Mouse (Mus musculus) thymus, adult 2 months (tissue): ENCODE measurements around the gene Gm42715. TPM values are rescaled to one million over a fixed set of nuclear protein-coding genes. Genes with fewer than 3 reads are reported as not detected.

Source experiments
- DNase-seq: peaks from one replicate; pipeline ENCODE4 v3.0.0; 2021
- H3K27ac ChIP-seq: fragments of 200-500 bp; 2 replicates; pipeline ENCODE4 v1.5.1; 2012; ENCODE audit warnings: low read length, control low read depth; ENCODE audit not compliant: control insufficient read depth, insufficient read depth
- H3K27me3 ChIP-seq: fragments of 200-500 bp; 2 replicates; pipeline ENCODE4 v1.6.1; 2012; ENCODE audit warnings: mild to moderate bottlenecking, low read length, moderate library complexity, mixed read lengths; ENCODE audit not compliant: control insufficient read depth, insufficient read depth
- H3K36me3 ChIP-seq: fragments of 200-500 bp; 2 replicates; pipeline ENCODE4 v1.6.1; 2012; ENCODE audit warnings: mild to moderate bottlenecking, low read length, moderate library complexity; ENCODE audit not compliant: control insufficient read depth, insufficient read depth
- H3K4me1 ChIP-seq: fragments of 200-500 bp; replicated peaks from 2 replicates; pipeline ENCODE4 v1.6.1; 2012; ENCODE audit warnings: low read length; ENCODE audit not compliant: control insufficient read depth, insufficient read depth
- H3K4me3 ChIP-seq: fragments of 200-500 bp; 2 replicates; pipeline ENCODE4 v1.5.1; 2012; ENCODE audit warnings: mild to moderate bottlenecking, low read length, control low read depth, moderate library complexity; ENCODE audit not compliant: control insufficient read depth, insufficient read depth
- CTCF ChIP-seq: fragments of 200-500 bp; IDR thresholded peaks from 2 replicates; pipeline ENCODE4 v1.5.1; 2012; ENCODE audit warnings: mild to moderate bottlenecking, control low read depth, low read length, moderate library complexity, borderline replicate concordance; ENCODE audit not compliant: control insufficient read depth, poor library complexity, insufficient read depth; ENCODE audit errors: extremely low read depth
- POLR2A ChIP-seq: fragments of 200-500 bp; IDR thresholded peaks from 2 replicates; pipeline ENCODE4 v1.6.1; 2012; ENCODE audit warnings: mild to moderate bottlenecking, low read length, control low read depth, moderate library complexity; ENCODE audit not compliant: control insufficient read depth, poor library complexity, insufficient read depth; ENCODE audit errors: extremely low read depth
- WGBS: fragments of 180-500 bp; shearing (Covaris S2); methylation state at CpG from one replicate; pipeline ENCODE4 v1.1.7; 2018; 5-methylcytosine and 5-hydroxymethylcytosine counted together
- polyA plus RNA-seq: library from polyadenylated mRNA; depleted of rRNA; stranded (reverse); fragments of >200 nt; gene quantifications from 2 replicates; pipeline ENCODE4 v1.2.3, GENCODE M21; 2012; rRNA removed

Gene Gm42715
- 10.4 and 14.1 TPM in 2 replicates for polyA plus RNA-seq

DNA sequence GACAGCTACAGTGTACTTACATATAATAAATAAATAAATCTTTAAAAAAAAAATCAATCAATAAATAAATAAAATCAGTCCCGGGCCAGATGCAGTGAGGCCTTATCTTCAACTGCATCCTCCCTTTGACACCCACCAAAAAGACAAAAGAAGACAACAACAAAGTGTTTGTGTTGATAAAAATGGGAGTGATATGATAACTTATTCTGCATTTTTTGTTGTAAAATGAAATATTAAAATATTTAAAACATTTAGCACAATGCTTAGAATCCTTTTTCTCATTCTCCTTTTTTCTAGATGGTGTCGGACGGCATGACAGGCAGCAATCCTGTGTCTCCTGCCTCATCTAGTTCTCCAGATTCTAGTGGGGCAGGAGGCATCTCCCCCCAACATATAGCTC lies at the start of gene Gm42715:
Gene Gm42715, plus strand, starts transcription at position 301 of the 400 bp plus-strand sequence.
- H3K27me3 ChIP-seq = no peaks in the 10 kb centered on the region
- WGBS = 98% methylated on average over 3 of the region's 3 CpGs
- no peaks in the 10 kb centered on the region for H3K4me1 ChIP-seq
- TF ChIP-seq CTCF = no peak
- TF ChIP-seq POLR2A = no peak
- DNase-seq = no peak
- H3K4me3 ChIP-seq = no peak within 1 kb of the TSS
- peaks cover 80% of the 10 kb centered on the region for H3K36me3 ChIP-seq
- H3K27ac ChIP-seq = no peak within 1 kb of the TSS

DNA sequence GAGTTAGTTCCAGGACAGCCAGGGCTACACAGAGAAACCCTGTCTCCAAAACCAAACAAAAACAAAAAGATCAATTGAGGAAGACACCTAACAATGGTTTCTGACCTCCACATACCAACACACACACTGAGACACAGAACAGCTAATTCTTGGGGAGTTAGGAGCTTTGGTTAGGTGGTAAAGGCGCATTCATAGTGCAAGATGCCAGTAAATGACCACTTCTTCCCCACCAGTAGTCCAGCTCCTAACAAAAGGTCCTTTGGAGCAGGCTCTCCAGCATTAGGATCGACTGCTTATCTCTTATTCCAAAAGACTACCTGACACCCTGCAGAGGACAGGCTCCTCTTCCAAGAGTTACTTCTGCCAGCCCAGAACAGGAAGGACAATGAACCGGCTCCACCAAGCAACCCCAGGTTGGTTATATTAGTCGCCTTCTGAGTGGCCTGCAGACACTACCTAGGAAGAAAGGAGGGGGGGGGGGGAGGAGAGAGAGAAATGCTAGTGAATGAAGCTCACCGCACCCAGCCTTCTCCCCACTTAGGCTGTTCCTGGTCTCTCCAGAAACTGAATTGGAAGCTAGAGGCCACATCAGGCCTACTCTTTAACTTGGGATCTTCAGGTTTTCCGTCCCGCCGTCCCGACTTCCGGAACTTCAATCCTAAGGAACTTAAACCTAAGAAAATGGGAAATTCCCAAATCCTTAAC lies 49.2 kb upstream of the Gm42715 start:
- Histone ChIP-seq H3K27ac (no peak overlapping the region), H3K36me3 (peaks cover 19% of the 10 kb centered on the region), H3K4me1 (peaks cover 9% of the 10 kb centered on the region), H3K4me3 (peak overlapping the region; percentile 75), H3K27me3 (no peaks in the 10 kb centered on the region)
- 12% methylated on average over 10 of the region's 10 CpGs for WGBS
- TF ChIP-seq POLR2A (no peak), CTCF (no peak)
- DNase-seq = peak; percentile 24

DNA sequence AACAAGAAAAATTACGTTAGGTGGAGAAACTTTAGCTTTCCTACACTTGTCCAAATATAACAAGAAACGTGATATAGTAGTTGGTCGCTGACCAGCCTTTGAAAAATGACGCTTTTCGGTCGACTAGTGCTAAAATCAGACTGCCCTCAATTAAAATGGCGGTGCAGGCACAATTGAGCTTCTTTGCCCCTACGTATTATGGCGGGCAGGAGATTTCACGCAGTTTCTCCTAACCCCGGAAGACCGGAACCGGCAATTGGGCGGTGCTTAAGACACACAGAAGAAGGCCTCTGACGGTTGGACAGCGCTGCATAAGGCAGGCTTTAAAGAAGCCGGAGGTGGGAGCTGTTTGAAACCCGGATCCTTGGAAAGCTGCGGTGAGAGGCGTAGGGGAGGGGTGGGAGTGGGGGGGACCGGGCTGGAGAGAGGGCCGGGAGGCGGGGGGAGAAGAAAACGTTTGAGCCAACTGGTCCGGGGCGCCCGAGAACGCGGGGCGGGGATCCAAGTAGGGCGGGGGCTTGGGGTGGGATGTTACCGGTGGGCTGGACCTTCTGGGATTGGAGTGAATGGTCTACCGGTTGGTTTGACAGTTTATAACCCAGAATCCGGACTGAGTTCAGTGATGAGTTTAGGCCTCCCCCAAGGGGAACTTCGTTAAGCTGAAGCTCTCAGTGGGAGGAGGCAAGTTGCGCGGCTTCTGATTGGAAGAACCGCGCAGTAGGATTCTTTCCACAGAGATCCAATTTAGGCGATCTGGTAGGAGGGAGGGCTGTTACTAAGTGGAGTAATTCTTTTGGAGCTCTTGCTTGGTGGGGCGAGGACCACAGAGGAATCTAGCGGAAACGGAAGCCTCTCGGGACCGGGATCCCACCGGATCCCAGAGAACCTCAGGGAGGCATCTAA lies 48.4 kb upstream of the Gm42715 start:
- H3K27me3 ChIP-seq = no peaks in the 10 kb centered on the region
- H3K4me3 ChIP-seq = peak overlapping the region; percentile 75
- peak; percentile 87 for DNase-seq
- peaks cover 9% of the 10 kb centered on the region for H3K4me1 ChIP-seq
- under 1% methylated on average over 46 of the region's 46 CpGs for WGBS
- H3K27ac ChIP-seq = peak overlapping the region; percentile 82
- TF ChIP-seq CTCF (no peak), POLR2A (peak; percentile 49)
- peaks cover 27% of the 10 kb centered on the region for H3K36me3 ChIP-seq

DNA sequence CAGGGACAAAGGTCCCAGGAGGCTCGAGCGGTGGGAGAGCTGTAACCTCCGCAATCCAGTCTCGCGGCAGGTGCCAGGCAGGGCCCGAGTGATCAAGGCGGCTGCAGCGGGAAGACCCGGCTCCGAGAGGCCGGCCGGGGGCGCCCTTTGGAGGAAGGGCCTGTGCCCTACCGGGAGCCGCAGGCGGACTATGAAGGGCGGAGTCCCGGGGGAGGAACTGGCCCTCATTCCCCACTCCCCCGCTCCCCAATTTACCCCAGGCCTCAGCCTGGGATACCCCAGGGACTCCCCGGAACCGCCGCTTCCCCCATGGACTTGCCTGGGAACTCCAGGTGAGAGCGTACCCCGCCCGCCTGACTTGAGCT lies 47.8 kb upstream of the Gm42715 start:
- H3K4me3 ChIP-seq = peak overlapping the region; percentile 75
- peak overlapping the region; percentile 82; the same call in 1 of the 2 replicates for H3K27ac ChIP-seq
- no peak for TF ChIP-seq POLR2A
- H3K27me3 ChIP-seq = no peaks in the 10 kb centered on the region
- under 1% methylated on average over 25 of the region's 25 CpGs for WGBS
- DNase-seq = peak; percentile 59
- H3K36me3 ChIP-seq = peaks cover 32% of the 10 kb centered on the region
- H3K4me1 ChIP-seq = peaks cover 9% of the 10 kb centered on the region

DNA sequence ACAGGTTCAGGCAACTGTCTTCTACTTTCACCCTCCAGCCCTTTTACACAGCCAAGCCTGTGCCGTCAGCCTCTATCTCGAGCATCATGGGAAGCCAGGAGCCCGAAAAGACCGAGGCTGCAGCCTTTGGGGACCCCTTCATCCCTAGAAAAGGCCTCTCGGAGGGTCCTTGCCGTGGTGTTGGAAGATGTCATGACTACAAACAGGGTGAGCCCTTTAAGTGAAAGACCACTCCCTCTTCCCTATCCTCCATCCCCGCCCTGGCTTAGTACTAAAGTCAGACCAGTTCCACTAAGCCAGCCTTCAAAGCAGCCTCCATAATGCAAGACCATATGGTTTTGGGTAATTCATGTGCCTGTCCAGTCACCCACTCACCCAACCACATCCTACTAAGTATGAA lies 47.3 kb upstream of the Gm42715 start:
- DNase-seq = no peak
- no peaks in the 10 kb centered on the region for H3K27me3 ChIP-seq
- H3K27ac ChIP-seq = no peak overlapping the region
- WGBS = 8% methylated on average over 7 of the region's 7 CpGs
- TF ChIP-seq CTCF (no peak), POLR2A (no peak)
- H3K36me3 ChIP-seq = peaks cover 32% of the 10 kb centered on the region
- H3K4me1 ChIP-seq = peaks cover 9% of the 10 kb centered on the region
- H3K4me3 ChIP-seq = peak overlapping the region; percentile 75

DNA sequence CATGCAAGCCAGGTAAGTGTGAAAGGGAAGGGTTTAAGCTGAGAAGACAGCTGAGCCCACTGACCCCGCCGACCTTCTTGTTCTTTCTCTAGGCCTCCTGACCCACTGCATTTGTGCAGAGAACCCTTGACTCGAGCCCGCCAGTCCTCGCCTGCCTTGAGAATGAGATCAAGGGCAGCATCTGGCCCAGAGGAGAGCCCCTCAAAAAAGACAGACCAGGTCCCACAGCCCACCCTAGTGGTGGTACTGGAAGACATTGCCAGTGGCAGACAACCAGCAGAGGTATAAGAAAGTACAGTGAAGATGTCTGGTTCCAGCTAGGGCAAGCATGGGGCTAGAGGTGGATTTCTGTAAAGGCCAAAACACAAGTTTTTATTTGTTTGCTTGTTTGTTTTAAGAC lies 45.7 kb upstream of the Gm42715 start:
- TF ChIP-seq POLR2A (no peak), CTCF (0 out of 2 replicates have a peak, but pooled peaks have one; percentile 16)
- Histone ChIP-seq H3K4me1 (peaks cover 9% of the 10 kb centered on the region), H3K36me3 (peaks cover 32% of the 10 kb centered on the region), H3K27ac (no peak overlapping the region), H3K4me3 (no peak overlapping the region), H3K27me3 (no peaks in the 10 kb centered on the region)
- DNase-seq = peak; percentile 63
- 89% methylated on average over 5 of the region's 5 CpGs for WGBS
